Mouse (Mus musculus) kidney, adult 2 months (tissue): ENCODE measurements around the gene Ctdspl.

Experiments used
- CTCF ChIP-seq: fragments of 200-500 bp; conservative IDR thresholded peaks from 2 replicates; pipeline ENCODE4 v1.5.1; 2011; ENCODE audit warnings: low read depth, mild to moderate bottlenecking, control low read depth, low read length, moderate library complexity, mixed read lengths; ENCODE audit not compliant: insufficient read depth, insufficient read length
- POLR2A ChIP-seq: fragments of 200-500 bp; IDR thresholded peaks from one replicate; pipeline ENCODE4 v1.6.1; 2011; ENCODE audit warnings: low read depth, low read length, control low read depth

GRCm38 (mm10) chr9:118944388-118944787 lies 18.1 kb downstream of the Ctdspl start:
- TF ChIP-seq POLR2A (no peak), CTCF (no peak)
